Mouse (Mus musculus): ENCODE results near the gene Tmem179. TPM values are rescaled to one million over a fixed set of nuclear protein-coding genes. Genes with fewer than 3 reads are reported as not detected.

The Tmem179 gene
- polyA plus RNA-seq, 1 experiment from 2014 or later, result 1.5 TPM

DNA sequence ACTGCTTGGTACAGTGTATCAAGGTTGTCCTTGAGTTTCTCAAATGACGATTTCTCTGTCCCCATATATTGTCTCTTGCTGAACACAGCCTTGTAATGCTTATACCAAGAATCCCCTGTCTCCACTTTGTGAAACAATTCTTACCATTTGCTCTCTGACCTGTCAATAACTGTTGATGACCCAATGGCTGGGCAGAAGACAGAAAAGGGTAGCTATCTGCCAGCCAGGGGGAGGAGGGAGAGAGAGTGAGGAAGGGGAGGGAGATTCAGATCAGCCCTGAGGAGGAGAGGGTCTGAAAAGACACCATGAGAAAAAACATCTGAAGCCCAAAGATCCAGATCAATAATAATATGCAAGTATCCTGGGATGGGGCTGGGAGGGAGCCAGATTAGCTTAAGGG lies 65.2 kb downstream of the Tmem179 start:
- no peaks in the 10 kb centered on the region for H3K36me3 ChIP-seq (replicated peaks)
- WGBS, result 85% methylated on average over 1 of the region's 1 CpGs
- H3K27ac ChIP-seq (replicated peaks), result no peak overlapping the region
- peaks cover 6% of the 10 kb centered on the region; the same call in 1 of the 2 replicates for H3K9me3 ChIP-seq
- H3K27me3 ChIP-seq (replicated peaks; ENCODE audit: low read depth, poor library complexity, severe bottlenecking), result no peaks in the 10 kb centered on the region
- no peak overlapping the region for H3K4me3 ChIP-seq
- DNase-seq (ENCODE audit: low spot score), result no peak
- peaks cover 24% of the 10 kb centered on the region for H3K4me1 ChIP-seq

- Histone ChIP-seq H3K27me3 (replicated peaks; ENCODE audit: low read depth, poor library complexity, severe bottlenecking) (no peaks in the 10 kb centered on the region), H3K36me3 (replicated peaks) (no peaks in the 10 kb centered on the region), H3K9me3 (peaks cover 11% of the 10 kb centered on the region; the same call in 1 of the 2 replicates), H3K27ac (replicated peaks) (peak overlapping the region; percentile 71; the same call in 1 of the 2 replicates), H3K4me3 (no peak overlapping the region), H3K4me1 (peaks cover 24% of the 10 kb centered on the region)
- 27% methylated on average over 6 of the region's 6 CpGs for whole genome bisulfite sequencing
- peak; percentile 83 for DNase-seq (ENCODE audit: low spot score)
These were observed 65.7 kb downstream of the Tmem179 start for GRCm38 (mm10) chr12:112450883-112451282.

Other genes with a start within 250 kb of the Tmem179 start
- gene A530016L24Rik, start 27.3 kb downstream of the Tmem179 start, polyA plus RNA-seq (2016; fragmentation: Nextera tagmentation; extraction: Ambion mirVana), result not detected in 2 replicates
- gene Inf2, start 72.0 kb upstream of the Tmem179 start, polyA plus RNA-seq (2016; fragmentation: Nextera tagmentation; extraction: Ambion mirVana), result 1.5 and 1.7 TPM in 2 replicates
- gene Adssl1, start 103.3 kb upstream of the Tmem179 start, polyA plus RNA-seq (2016; fragmentation: Nextera tagmentation; extraction: Ambion mirVana), result 4.0 and 4.3 TPM in 2 replicates
- 332 TPM in 2 replicates for gene Siva1, start 127.9 kb upstream of the Tmem179 start, polyA plus RNA-seq (2016; fragmentation: Nextera tagmentation; extraction: Ambion mirVana)
- gene Akt1, start 158.1 kb upstream of the Tmem179 start, polyA plus RNA-seq (2016; fragmentation: Nextera tagmentation; extraction: Ambion mirVana), result 47.0 and 53.4 TPM in 2 replicates
- gene Zbtb42, start 162.1 kb upstream of the Tmem179 start, polyA plus RNA-seq (2016; fragmentation: Nextera tagmentation; extraction: Ambion mirVana), result 4.3 and 4.5 TPM in 2 replicates
- 9.7 and 10.6 TPM in 2 replicates for gene Cep170b, start 203.7 kb upstream of the Tmem179 start, polyA plus RNA-seq (2016; fragmentation: Nextera tagmentation; extraction: Ambion mirVana)
- gene Pld4, start 243.9 kb upstream of the Tmem179 start, polyA plus RNA-seq (2016; fragmentation: Nextera tagmentation; extraction: Ambion mirVana), result 3.9 and 4.6 TPM in 2 replicates

Data from embryonic facial prominence, embryonic 10.5 days (tissue).